Mouse (Mus musculus) granulocyte monocyte progenitor cell, adult 5-6 weeks (primary cell): Measurements from ENCODE around the gene Rilpl1. TPM values are rescaled to one million over a fixed set of nuclear protein-coding genes. Genes with fewer than 3 reads are reported as not detected.
"Not testable (repeated sequence)": the region's sequence is repeated elsewhere in the genome, so short reads cannot be mapped to it uniquely, and the experiment has no call there.

ENCODE experiments used
- ATAC-seq: replicated peaks from 2 replicates; pipeline ENCODE4 v1.8.0; 2016; ENCODE audit warnings: mild to moderate bottlenecking, moderate TSS enrichment, inconsistent platforms; ENCODE audit not compliant: poor library complexity, severe bottlenecking
- total RNA-seq, 2 experiments: library from RNA; stranded (forward) in 1 of 2; stranded (reverse) in 1 of 2; fragments of 200-712, 200-1000 nt in 1 of 2; fragments of >200 nt in 1 of 2; fragmentation: Nextera tagmentation in 1 of 2; gene quantifications; 2 replicates each; pipeline ENCODE4 v1.2.3; 2014 to 2017

The Rilpl1 gene
- total RNA-seq (2014; fragmentation: Nextera tagmentation) (1.3 TPM in 1 of 2 replicates, not detected in the other), total RNA-seq (2017) (not detected in 2 replicates)

DNA sequence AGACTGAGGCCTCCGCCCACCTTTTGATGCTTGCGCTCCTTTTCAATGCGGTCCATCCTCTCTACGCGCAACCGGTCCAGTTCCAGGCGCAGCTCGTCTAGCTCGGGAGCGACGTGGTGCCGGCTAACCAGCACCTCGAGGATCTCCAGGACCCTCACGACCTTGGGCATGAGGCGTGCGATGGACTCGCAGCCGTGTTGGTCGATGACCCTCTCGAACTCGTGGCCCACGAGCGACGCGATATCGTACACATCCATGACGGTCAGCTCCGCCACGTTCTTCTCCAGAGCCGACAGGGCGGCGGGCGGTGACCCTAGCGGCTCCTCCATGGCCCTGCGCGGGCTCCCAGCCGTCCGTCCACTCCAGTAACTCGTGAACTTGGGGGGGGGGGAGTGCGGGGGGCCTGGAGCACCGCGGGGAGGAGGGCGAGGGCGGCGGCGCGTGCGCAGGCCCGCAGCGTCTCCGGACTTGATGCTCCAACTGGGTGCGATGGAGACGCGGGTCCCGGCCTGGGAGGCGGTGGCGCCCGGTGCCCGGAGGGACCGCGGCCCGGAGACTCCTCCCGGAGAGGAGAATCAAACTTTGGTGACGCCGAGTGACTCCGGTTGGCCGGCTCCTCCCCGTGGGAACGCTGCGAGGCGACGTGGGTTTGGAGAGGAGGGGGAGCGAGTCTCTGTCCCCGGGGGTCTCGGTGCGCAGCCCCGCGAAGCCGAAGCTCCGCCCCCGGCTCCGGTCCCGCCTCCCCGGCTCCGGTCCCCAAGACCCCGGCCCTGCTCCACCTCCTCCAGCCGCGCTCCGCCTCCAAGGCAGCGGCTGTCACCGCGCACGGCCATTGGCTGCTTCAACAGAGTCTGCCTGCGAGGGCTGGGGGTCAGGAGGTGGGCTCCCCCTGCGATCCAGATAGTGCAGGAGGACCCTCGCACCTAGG lies at the start of gene Rilpl1:
Gene Rilpl1, minus strand, starts transcription at position 737 of the 928 bp plus-strand sequence.
- peak; percentile 31; the same call in 1 of the 2 replicates for ATAC-seq

- ATAC-seq: peak; percentile 91
These were observed 47.6 kb upstream of the Rilpl1 start, which contains the start of the genes Eif2b1 and Gtf2h3 for GRCm38 (mm10) chr5:124578633-124579317. Gene Eif2b1, minus strand, starts transcription at chr5:124579131. Gene Gtf2h3, plus strand, starts transcription at chr5:124579140.

DNA sequence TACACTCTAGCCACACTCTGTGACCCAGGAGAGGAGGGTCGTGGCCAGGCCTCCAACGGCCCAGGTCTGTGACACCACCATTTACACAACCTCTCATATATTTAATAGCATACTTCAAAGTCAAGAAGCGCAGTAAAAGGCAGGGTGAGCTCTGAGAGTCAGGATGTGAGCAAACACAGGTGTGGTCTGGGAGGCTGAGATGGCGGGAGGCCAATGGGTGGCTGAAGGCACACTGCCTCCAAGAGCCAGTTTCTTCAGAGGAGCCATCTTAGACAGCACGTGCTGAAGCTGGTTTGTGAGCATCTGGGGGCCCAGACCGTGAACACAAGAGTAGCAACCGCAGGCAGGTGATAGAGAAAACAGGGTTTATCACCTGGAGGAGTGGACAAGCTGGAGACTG lies 44.3 kb upstream of the Rilpl1 start:
- no peak for ATAC-seq

GRCm38 (mm10) chr5:124571068-124571467 lies 39.9 kb upstream of the Rilpl1 start:
- ATAC-seq: no peak

- no peak for ATAC-seq
These were observed 24.0 kb upstream of the Rilpl1 start for GRCm38 (mm10) chr5:124555145-124555544.

GRCm38 (mm10) chr5:124553607-124554006 lies 22.4 kb upstream of the Rilpl1 start:
- no peak for ATAC-seq

DNA sequence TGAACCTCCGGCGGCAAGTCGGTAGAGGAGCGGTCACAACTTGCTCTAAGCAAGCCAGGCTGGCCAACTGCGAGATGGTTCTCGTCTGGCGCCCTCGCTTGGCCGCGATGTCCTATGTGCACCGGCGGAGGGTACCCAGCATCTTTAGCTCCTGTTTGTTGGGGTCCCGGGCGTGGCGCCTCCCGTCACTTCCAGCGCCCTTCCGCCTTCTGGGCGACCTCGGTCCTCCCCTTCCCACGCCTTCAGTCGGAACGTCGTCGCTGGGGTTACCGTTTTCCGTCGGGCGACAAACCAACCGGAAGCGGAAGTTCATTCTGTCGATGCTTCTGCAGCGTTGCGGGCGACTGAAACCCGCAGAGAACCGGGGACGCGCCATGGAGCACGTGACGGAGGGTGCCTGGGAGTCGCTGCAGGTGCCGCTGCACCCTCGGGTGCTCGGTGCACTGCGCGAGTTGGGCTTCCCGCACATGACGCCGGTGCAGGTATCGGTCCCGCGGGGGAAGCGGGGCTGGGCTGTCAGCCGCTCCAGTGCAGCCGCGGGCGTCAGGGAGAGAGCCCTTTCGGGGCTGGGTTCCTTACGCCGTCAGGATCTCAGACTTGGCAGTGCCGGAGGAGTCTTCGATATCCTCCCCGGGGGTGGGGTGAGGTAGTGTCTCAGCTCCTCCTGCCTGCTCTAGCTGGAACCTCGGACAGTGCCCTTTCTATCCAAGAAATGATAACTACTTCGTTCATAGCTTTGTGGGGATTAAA lies 21.5 kb upstream of the Rilpl1 start, which contains the start of gene Ddx55:
Gene Ddx55, plus strand, starts transcription at position 307 of the 750 bp plus-strand sequence.
- ATAC-seq: peak; percentile 97

- no peak for ATAC-seq
These were observed 20.9 kb upstream of the Rilpl1 start for GRCm38 (mm10) chr5:124552094-124552472.

DNA sequence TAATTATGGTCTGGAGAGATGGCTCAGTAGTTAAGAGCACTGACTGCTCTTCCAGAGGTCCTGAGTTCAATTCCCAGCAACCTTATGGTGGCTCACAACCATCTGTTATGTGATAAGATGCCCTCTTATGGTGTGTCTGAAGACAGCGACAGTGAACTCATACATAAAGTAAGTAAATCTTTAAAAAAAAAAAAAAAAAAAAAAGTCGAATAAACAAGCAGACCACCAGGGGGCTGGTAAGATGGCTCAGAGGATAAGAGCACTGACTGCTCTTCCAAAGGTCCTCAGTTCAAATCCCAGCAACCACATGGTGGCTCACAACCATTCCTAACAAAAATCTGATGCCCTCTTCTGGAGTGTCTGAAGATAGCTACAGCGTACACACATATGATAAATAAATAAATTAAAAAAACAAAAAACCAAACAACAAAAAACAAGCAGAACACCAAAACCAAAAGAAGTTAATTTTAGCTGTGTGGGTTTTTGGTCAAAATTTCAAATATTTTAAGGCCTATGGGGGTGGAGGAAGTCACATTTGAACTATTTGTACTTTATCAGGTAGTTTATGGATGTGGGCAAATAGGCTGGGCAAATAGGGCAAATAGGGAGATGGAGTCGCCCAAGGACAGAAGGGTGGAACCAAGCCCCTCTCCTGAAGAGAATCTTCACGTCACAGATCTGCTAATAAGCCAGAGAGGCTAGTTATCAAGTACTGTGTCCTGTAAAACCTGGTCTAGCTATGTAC lies 20.3 kb upstream of the Rilpl1 start:
- not testable (repeated sequence) for ATAC-seq

GRCm38 (mm10) chr5:124550737-124551136 lies 19.5 kb upstream of the Rilpl1 start:
- not testable (repeated sequence) for ATAC-seq

DNA sequence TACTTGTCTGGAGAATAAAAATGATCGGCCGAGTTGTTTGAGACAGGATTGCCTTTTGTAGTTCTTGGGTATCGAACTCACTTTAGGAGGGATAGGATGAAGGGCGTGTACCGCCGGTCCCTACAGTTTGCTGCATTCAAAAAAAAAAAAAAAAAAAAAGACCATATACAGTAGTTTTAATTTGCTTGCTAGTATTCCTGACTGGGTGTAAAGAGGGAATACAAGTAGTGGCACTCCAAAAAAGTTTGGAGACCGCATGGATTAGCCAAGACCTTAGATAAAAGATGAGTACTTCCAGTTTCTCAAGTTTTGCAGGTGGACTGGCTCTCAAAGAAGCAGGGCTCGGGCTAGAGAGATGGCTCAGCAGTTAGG lies 10.4 kb upstream of the Rilpl1 start:
- ATAC-seq: no peak

- peak; percentile 61 for ATAC-seq
These were observed 9.9 kb upstream of the Rilpl1 start for GRCm38 (mm10) chr5:124540905-124541601.

GRCm38 (mm10) chr5:124540383-124540786 lies 9.2 kb upstream of the Rilpl1 start, which contains the start of gene Tmed2:
Gene Tmed2, plus strand, starts transcription at chr5:124540695.
- peak; percentile 89 for ATAC-seq

- ATAC-seq: no peak
These were observed 8.7 kb upstream of the Rilpl1 start for GRCm38 (mm10) chr5:124539905-124540304.

DNA sequence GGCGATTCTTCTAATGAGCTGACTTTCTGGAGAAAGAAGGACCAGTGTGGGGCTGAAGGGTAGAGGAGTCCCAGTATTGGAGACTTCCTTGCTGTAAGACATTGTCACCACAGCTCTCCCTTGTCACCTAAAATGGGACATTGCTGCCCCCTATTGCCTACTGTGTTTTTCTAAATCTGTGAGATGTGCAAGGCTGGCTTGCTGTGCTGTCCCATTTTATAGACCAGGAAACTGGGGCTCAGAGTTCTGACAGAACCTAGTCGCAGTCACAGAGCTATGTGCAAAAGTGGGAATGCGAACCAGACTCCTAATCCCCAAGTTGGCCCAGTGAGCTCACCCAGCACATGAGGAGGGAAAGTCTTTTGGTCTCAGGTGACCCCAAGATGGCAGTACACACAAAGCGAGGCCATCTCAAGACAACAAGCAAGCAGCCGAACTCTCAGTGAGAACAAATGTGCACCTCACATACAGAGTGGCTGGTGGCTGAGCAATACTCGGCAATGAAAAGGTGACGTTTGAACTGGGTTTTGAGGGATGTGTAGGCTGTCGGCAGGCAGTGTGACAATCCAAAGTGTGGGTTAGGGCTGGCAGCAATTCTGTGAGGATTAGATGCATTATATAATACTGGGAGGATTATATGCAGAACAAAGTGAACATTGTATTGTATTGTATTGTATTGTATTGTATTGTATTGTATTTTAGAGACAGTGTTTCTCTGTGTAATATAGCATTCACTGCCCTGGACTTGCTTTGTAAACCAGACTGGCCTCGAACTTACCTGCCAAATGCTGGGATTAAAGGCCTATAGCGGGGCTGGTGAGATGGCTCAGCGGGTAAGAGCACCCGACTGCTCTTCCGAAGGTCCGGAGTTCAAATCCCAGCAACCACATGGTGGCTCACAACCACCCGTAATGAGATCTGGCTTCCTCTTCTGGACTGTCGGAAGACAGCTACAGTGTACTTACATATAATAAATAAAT lies 7.9 kb upstream of the Rilpl1 start:
- no peak for ATAC-seq

GRCm38 (mm10) chr5:124536776-124537175 lies 5.6 kb upstream of the Rilpl1 start:
- ATAC-seq: peak; percentile 17

- ATAC-seq: no peak
These were observed 3.8 kb upstream of the Rilpl1 start for GRCm38 (mm10) chr5:124535016-124535415.

- ATAC-seq: no peak
These were observed 1.3 kb upstream of the Rilpl1 start for GRCm38 (mm10) chr5:124532451-124532850.
